Mouse (Mus musculus) thymus, adult 2 months (tissue): ENCODE data around the gene Fkbp1a. TPM values are rescaled to one million over a fixed set of nuclear protein-coding genes. Genes with fewer than 3 reads are reported as not detected.

Source experiments
- DNase-seq: peaks from one replicate; pipeline ENCODE4 v3.0.0; 2021
- H3K27ac ChIP-seq: fragments of 200-500 bp; 2 replicates; pipeline ENCODE4 v1.5.1; 2012; ENCODE audit warnings: low read length, control low read depth; ENCODE audit not compliant: control insufficient read depth, insufficient read depth
- H3K27me3 ChIP-seq: fragments of 200-500 bp; 2 replicates; pipeline ENCODE4 v1.6.1; 2012; ENCODE audit warnings: mild to moderate bottlenecking, low read length, moderate library complexity, mixed read lengths; ENCODE audit not compliant: control insufficient read depth, insufficient read depth
- H3K36me3 ChIP-seq: fragments of 200-500 bp; 2 replicates; pipeline ENCODE4 v1.6.1; 2012; ENCODE audit warnings: mild to moderate bottlenecking, low read length, moderate library complexity; ENCODE audit not compliant: control insufficient read depth, insufficient read depth
- H3K4me1 ChIP-seq: fragments of 200-500 bp; replicated peaks from 2 replicates; pipeline ENCODE4 v1.6.1; 2012; ENCODE audit warnings: low read length; ENCODE audit not compliant: control insufficient read depth, insufficient read depth
- H3K4me3 ChIP-seq: fragments of 200-500 bp; 2 replicates; pipeline ENCODE4 v1.5.1; 2012; ENCODE audit warnings: mild to moderate bottlenecking, low read length, control low read depth, moderate library complexity; ENCODE audit not compliant: control insufficient read depth, insufficient read depth
- CTCF ChIP-seq: fragments of 200-500 bp; IDR thresholded peaks from 2 replicates; pipeline ENCODE4 v1.5.1; 2012; ENCODE audit warnings: mild to moderate bottlenecking, control low read depth, low read length, moderate library complexity, borderline replicate concordance; ENCODE audit not compliant: control insufficient read depth, poor library complexity, insufficient read depth; ENCODE audit errors: extremely low read depth
- POLR2A ChIP-seq: fragments of 200-500 bp; IDR thresholded peaks from 2 replicates; pipeline ENCODE4 v1.6.1; 2012; ENCODE audit warnings: mild to moderate bottlenecking, low read length, control low read depth, moderate library complexity; ENCODE audit not compliant: control insufficient read depth, poor library complexity, insufficient read depth; ENCODE audit errors: extremely low read depth
- WGBS: fragments of 180-500 bp; shearing (Covaris S2); methylation state at CpG from one replicate; pipeline ENCODE4 v1.1.7; 2018; 5-methylcytosine and 5-hydroxymethylcytosine counted together
- polyA plus RNA-seq: library from polyadenylated mRNA; depleted of rRNA; stranded (reverse); fragments of >200 nt; gene quantifications from 2 replicates; pipeline ENCODE4 v1.2.3, GENCODE M21; 2012

Gene Fkbp1a
- polyA plus RNA-seq, 1 experiment = 146 TPM

DNA sequence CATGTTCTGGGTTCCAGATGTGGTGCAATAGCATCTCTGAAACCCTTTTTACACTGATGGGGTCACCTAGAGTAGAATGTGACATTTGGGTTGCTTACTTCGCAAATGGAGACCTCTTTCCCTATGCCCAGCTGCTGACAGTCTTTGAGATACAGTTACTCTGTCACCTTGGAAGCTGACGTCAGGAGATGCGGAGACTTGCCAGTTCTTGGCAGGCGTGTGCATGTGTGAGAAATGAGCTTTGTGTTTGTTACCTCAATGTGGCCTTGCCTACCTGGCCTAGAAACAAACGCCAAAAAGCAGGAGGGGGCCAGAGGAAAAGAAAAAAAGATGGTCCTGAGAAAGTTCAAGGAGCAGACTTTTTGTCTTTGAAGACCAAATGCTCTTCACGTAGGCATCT lies 24.6 kb downstream of the Fkbp1a start:
- no peak overlapping the region for H3K27ac ChIP-seq
- no peak for TF ChIP-seq CTCF
- TF ChIP-seq POLR2A = no peak
- WGBS = 90% methylated on average over 6 of the region's 6 CpGs

DNA sequence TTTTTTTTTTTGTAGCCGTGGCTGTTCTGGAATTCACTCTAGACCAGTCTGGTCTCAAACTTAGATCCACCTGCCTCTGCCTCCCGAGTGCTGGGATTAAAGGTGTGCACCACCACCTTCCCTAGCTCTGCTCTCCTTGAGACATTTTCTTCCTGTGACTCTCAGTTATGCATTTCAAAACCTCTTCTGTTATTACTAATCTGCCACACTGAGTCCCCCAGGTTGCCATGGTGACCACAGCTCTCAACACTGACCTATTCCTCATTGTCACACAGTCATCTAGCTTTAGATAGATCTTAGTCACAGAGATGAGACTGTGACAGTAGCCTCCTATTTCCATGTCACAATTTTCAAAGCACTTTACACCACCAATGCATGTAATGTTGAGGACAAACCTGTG lies 27.2 kb downstream of the Fkbp1a start:
- no peak for TF ChIP-seq POLR2A
- no peak for TF ChIP-seq CTCF
- no peak overlapping the region for H3K27ac ChIP-seq
- WGBS = 85% methylated on average over 2 of the region's 2 CpGs
- no peaks in the 10 kb centered on the region for H3K27me3 ChIP-seq
- H3K4me3 ChIP-seq = no peak overlapping the region
- no peak for DNase-seq
- H3K36me3 ChIP-seq = peaks cover 2% of the 10 kb centered on the region
- no peaks in the 10 kb centered on the region for H3K4me1 ChIP-seq

More for the DNA sequence above, 24.6 kb downstream of the Fkbp1a start:
- Histone ChIP-seq H3K36me3 (peaks cover 24% of the 10 kb centered on the region), H3K4me1 (peaks cover 3% of the 10 kb centered on the region), H3K4me3 (no peak overlapping the region), H3K27me3 (no peaks in the 10 kb centered on the region)
- no peak for DNase-seq

DNA sequence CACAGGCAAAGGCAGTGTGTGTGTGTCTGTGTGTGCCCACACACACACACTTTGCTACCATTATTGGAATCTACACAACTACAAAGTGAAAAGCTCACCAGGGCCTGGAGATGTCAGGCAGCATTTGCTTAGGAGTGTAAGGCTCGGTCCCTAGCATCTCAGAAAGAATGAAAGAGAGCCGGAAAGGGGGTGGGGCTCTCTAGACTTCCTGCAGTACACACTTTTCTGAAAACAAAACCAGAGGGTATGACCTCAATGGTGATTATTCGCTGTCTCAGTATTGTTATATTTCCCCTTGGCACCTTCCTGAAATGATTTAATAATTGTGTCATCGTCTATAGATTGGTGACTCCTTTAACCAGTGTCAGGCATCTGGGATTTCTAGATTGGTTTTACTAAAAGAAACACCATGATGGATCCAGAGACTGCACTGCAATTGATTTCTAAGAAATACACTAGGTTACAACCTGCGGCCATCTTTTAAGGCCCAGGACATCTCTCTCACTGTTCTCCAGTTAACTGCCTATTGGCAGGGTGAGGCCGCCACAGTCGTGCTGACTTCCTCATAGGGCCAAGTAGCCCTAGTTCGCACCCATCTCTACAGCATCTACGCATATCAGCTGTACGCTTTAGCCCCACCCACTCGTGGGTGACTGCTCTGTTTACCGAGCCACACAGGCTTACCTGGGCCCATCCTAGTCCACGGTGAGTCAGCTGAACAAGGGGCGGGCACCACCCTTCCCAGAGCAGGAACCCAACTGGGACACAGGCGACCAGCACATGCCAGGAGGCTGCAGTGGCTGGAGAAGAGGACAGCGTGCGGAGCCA lies 29.8 kb downstream of the Fkbp1a start, which contains the start of gene Sdcbp2:
Gene Sdcbp2 (plus strand): TSS at position 750 of the 828 bp plus-strand sequence.
- TF ChIP-seq CTCF (no peak), POLR2A (no peak)
- WGBS = 74% methylated on average over 17 of the region's 17 CpGs
- Histone ChIP-seq H3K36me3 (no peaks in the 10 kb centered on the region), H3K27me3 (no peaks in the 10 kb centered on the region), H3K4me1 (peaks cover 6% of the 10 kb centered on the region), H3K27ac (no peak within 1 kb of the TSS), H3K4me3 (no peak within 1 kb of the TSS)
- no peak for DNase-seq

DNA sequence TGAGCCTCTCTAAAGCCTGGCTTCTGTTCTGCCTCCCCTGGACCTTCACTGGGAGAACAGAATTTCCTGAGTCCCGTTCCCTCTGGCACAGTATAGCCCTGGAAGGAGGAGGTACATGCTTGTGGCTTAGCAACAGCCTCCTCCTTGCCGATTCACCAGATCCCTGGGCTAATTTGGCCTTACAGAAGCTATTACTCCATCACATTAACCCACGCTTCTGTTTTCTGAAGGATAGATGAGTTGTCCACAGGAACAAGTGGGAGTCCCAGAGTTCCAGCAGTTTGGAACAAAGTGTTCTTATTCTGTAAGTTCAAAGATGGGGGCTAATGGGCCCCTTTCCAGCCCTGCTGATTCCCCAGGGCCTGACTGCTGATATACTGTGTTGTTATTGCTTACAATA lies 31.4 kb downstream of the Fkbp1a start:
- 89% methylated on average over 3 of the region's 3 CpGs for WGBS
- H3K4me3 ChIP-seq = no peak overlapping the region
- H3K36me3 ChIP-seq = no peaks in the 10 kb centered on the region
- peaks cover 6% of the 10 kb centered on the region for H3K4me1 ChIP-seq
- no peak overlapping the region for H3K27ac ChIP-seq
- no peak for DNase-seq
- TF ChIP-seq CTCF (no peak), POLR2A (no peak)
- H3K27me3 ChIP-seq = no peaks in the 10 kb centered on the region

DNA sequence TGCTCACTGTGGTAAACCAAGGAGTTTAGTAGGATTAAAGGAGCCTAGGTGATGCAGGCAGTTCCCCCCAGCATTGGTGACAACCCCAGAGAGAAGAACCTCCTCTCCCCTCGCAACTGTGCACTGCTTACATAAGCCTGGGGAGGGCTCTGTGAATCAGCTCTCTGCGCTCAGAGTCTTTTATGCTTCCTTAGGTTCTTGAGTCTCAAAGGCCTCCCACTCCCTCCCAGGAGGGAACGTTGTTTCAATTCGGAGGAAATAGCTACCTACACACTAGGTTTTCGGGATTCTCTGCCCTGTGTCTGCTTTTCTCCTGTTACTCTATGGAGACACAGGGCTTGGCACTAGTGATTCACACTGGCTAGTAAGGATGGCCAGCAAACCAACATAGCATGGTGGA lies 32.3 kb downstream of the Fkbp1a start:
- H3K4me3 ChIP-seq = no peak overlapping the region
- TF ChIP-seq POLR2A (no peak), CTCF (no peak)
- no peak for DNase-seq
- H3K27ac ChIP-seq = no peak overlapping the region
- WGBS = 82% methylated on average over 5 of the region's 5 CpGs
- no peaks in the 10 kb centered on the region for H3K36me3 ChIP-seq
- no peaks in the 10 kb centered on the region for H3K27me3 ChIP-seq
- peaks cover 6% of the 10 kb centered on the region for H3K4me1 ChIP-seq

DNA sequence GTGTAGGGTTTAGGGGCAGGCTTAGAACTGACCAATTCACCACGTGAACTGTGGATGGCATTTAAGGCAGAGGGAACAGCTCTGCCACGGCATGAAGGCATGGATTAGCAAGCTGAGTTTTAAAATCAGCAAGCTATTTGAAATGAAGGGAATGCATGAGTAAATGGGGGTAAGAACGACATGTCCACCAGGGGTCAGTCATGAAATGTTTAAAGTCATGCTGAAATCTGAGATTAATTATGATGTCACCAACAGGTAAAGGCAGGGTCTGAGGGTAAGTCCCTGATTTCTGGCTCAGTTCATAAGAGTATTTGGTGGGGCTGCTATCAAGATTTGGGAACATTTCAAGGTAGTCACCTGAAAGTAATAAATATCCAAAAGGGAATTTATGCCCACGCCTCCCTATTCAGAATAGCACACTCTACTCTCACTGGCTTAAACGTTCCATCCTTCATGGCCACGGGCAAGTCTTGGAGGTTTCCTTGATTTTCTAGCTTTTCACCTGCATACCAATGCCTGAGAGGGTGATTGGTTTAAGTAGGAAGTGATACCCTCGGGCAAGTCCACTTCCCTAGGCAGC lies 32.9 kb downstream of the Fkbp1a start:
- DNase-seq = no peak
- H3K4me1 ChIP-seq = peaks cover 6% of the 10 kb centered on the region
- no peak overlapping the region for H3K27ac ChIP-seq
- H3K36me3 ChIP-seq = no peaks in the 10 kb centered on the region
- TF ChIP-seq CTCF (no peak), POLR2A (no peak)
- H3K27me3 ChIP-seq = no peaks in the 10 kb centered on the region
- WGBS = 26% methylated on average over 7 of the region's 7 CpGs
- peak overlapping the region; percentile 83 for H3K4me3 ChIP-seq
